Mouse (Mus musculus): Measurements from ENCODE around the gene Dusp16.

- no peak for TF ChIP-seq POLR2A (IDR thresholded peaks at IDR 0.05; ENCODE audit: low read depth, low read length)
- TF ChIP-seq CTCF (IDR thresholded peaks at IDR 0.05; ENCODE audit: extremely low read depth, insufficient read depth, insufficient read length, insufficient replicate concordance) = no peak
Observed at GRCm38 (mm10) chr6:134761808-134762207, 30.6 kb downstream of the Dusp16 start.

Measured in spleen, adult 2 months (tissue).